Mouse (Mus musculus): ENCODE data around the gene Morf4l1. TPM values are rescaled to one million over a fixed set of nuclear protein-coding genes. Genes with fewer than 3 reads are reported as not detected.
"Not testable (repeated sequence)": the region's sequence is repeated elsewhere in the genome, so short reads cannot be mapped to it uniquely, and the experiment has no call there.

Gene Morf4l1
- polyA plus RNA-seq, 1 experiment from 2014 or later, result 467 TPM

GRCm38 (mm10) chr9:90042906-90043305 lies 71.7 kb downstream of the Morf4l1 start:
- not testable (repeated sequence) for H3K4me2 ChIP-seq (replicated peaks; ENCODE audit: low read depth, low read length); H3K4me3 ChIP-seq (ENCODE audit: low read length); H3K9me3 ChIP-seq (ENCODE audit: control insufficient read depth, low read length); ATAC-seq (ENCODE audit: low FRiP score, low TSS enrichment); H3K27me3 ChIP-seq (ENCODE audit: control insufficient read depth, insufficient read depth, low read length); H3K36me3 ChIP-seq (ENCODE audit: control insufficient read depth, insufficient read depth, low read length); H3K4me1 ChIP-seq (ENCODE audit: control insufficient read depth, insufficient read depth, low read length); H3K9ac ChIP-seq (ENCODE audit: low read depth, low read length); H3K27ac ChIP-seq (ENCODE audit: low read depth, low read length)
- 91% methylated on average over 8 of the region's 8 CpGs for whole genome bisulfite sequencing

Other genes with a start within 250 kb of the Morf4l1 start
- 0.11 and 0.59 TPM in 2 replicates for gene Rasgrf1, start 204.9 kb downstream of the Morf4l1 start, polyA plus RNA-seq (2014; fragmentation: Nextera tagmentation; extraction: Ambion mirVana)
- gene Ctsh, start 60.6 kb downstream of the Morf4l1 start, polyA plus RNA-seq (2014; fragmentation: Nextera tagmentation; extraction: Ambion mirVana), result 57.0 and 70.4 TPM in 2 replicates
- gene Adamts7, start 48.3 kb upstream of the Morf4l1 start, polyA plus RNA-seq (2014; fragmentation: Nextera tagmentation; extraction: Ambion mirVana), result 10.0 and 10.6 TPM in 2 replicates
- gene Tbc1d2b, start 156.0 kb upstream of the Morf4l1 start, polyA plus RNA-seq (2014; fragmentation: Nextera tagmentation; extraction: Ambion mirVana), result 8.9 and 14.7 TPM in 2 replicates

All from kidney, embryonic 14.5 days (tissue).